In genomic region chr7:101347767-101348270, GRCm38 (mm10) we compare ENCODE assay signal across 8 mouse cellular contexts. TPM values are rescaled to one million over a fixed set of nuclear protein-coding genes. Genes with fewer than 3 reads are reported as not detected.
DNase-seq lines count a peak whose midpoint lies in the region; ATAC-seq and TF ChIP-seq lines count a peak whose summit lies in the region.

Gene Arap1, plus strand, starts transcription at chr7:101348067.

- peak; percentile 83; the same call in 1 of the 2 replicates for TF ChIP-seq POLR2A in bone marrow, adult 2 months (IDR thresholded peaks at IDR 0.05; ENCODE audit: borderline replicate concordance, control insufficient read depth, low read depth, low read length)

- peak within 1 kb of the TSS; percentile 88 for H3K4me3 ChIP-seq in bone marrow, adult 2 months (replicated peaks; ENCODE audit: control insufficient read depth, low read depth, low read length)
- peak within 1 kb of the TSS; percentile 52 for H3K4me3 ChIP-seq in forebrain, postnatal 0 days (ENCODE audit: low read depth, low read length)
- H3K4me3 ChIP-seq in hindbrain, embryonic 11.5 days (ENCODE audit: low read depth, low read length): peak within 1 kb of the TSS; percentile 47

- TF ChIP-seq CTCF in bone marrow, adult 2 months (IDR thresholded peaks at IDR 0.05; ENCODE audit: control insufficient read depth, insufficient read depth, low read length): no peak
- TF ChIP-seq CTCF in forebrain, postnatal 0 days (IDR thresholded peaks at IDR 0.05; ENCODE audit: low read depth): no peak

- ATAC-seq in forebrain, postnatal 0 days: peak; percentile 60
- ATAC-seq in hindbrain, embryonic 11.5 days (ENCODE audit: low FRiP score): peak; percentile 71

- H3K4me1 ChIP-seq in bone marrow, adult 2 months (ENCODE audit: control insufficient read depth, insufficient read depth, low read length): peaks cover 1% of the 10 kb centered on the region; the same call in 1 of the 2 replicates
- no peaks in the 10 kb centered on the region; the same call in 1 of the 2 replicates for H3K4me1 ChIP-seq in forebrain, postnatal 0 days (ENCODE audit: insufficient read depth)
- 0 out of 2 replicates have a peak, but pooled peaks cover 3% of the 10 kb centered on the region for H3K4me1 ChIP-seq in hindbrain, embryonic 11.5 days (replicated peaks; ENCODE audit: control insufficient read depth, insufficient read depth, low read length)

- under 1% methylated on average over 35 of the region's 35 CpGs for WGBS in bone marrow, adult 2 months
- under 1% methylated on average over 34 of the region's 35 CpGs for whole genome bisulfite sequencing in forebrain, postnatal 0 days
- WGBS in hindbrain, embryonic 11.5 days: under 1% methylated on average over 34 of the region's 35 CpGs

- H3K9ac ChIP-seq in forebrain, postnatal 0 days: peak within 1 kb of the TSS; percentile 43
- H3K9ac ChIP-seq in hindbrain, embryonic 11.5 days (ENCODE audit: low read depth, low read length): peak within 1 kb of the TSS; percentile 46

- no peaks in the 10 kb centered on the region for H3K9me3 ChIP-seq in forebrain, postnatal 0 days (ENCODE audit: low read length)
- H3K9me3 ChIP-seq in hindbrain, embryonic 11.5 days (ENCODE audit: control insufficient read depth, low read length): no peaks in the 10 kb centered on the region

- peak within 1 kb of the TSS; percentile 97 for H3K4me2 ChIP-seq in forebrain, postnatal 0 days (ENCODE audit: low read depth)
- H3K4me2 ChIP-seq in hindbrain, embryonic 11.5 days (replicated peaks; ENCODE audit: low read depth, low read length): peak within 1 kb of the TSS; percentile 93

- peak within 1 kb of the TSS; percentile 48 for H3K27ac ChIP-seq in bone marrow, adult 2 months (ENCODE audit: control insufficient read depth, insufficient read depth, low read depth, low read length, poor library complexity)
- H3K27ac ChIP-seq in forebrain, postnatal 0 days (ENCODE audit: low read depth, low read length): no peak within 1 kb of the TSS
- H3K27ac ChIP-seq in hindbrain, embryonic 11.5 days (ENCODE audit: low read depth, low read length): no peak within 1 kb of the TSS

- peak; percentile 64 to 70 for DNase-seq in cerebellum, postnatal 10 days
- DNase-seq in cerebellum, adult 11-12 months: no peak
- DNase-seq in forebrain, postnatal 0 days: peak; percentile 62
- peak; percentile 77 for DNase-seq in hindbrain, embryonic 11.5 days (ENCODE audit: low spot score)
- no peak for DNase-seq in layer of hippocampus, postnatal 25 days (ENCODE audit: extremely low spot score in 1 of 2, low spot score in 1 of 2)
- DNase-seq in lung, postnatal 36 days: peak; percentile 81
- peak; percentile 30 for DNase-seq in retina, postnatal 7 days (ENCODE audit: low read depth, low spot score)

- H3K27me3 ChIP-seq in forebrain, postnatal 0 days (ENCODE audit: insufficient read depth, low read length): no peaks in the 10 kb centered on the region
- peaks cover 8% of the 10 kb centered on the region; the same call in 1 of the 2 replicates for H3K27me3 ChIP-seq in hindbrain, embryonic 11.5 days (ENCODE audit: control insufficient read depth, insufficient read depth, low read length)

- no peaks in the 10 kb centered on the region for H3K36me3 ChIP-seq in forebrain, postnatal 0 days (ENCODE audit: insufficient read depth)
- H3K36me3 ChIP-seq in hindbrain, embryonic 11.5 days (ENCODE audit: control insufficient read depth, insufficient read depth, low read length): no peaks in the 10 kb centered on the region

RNA-seq across cellular contexts. Expression of gene Arap1, which starts in this region (rescaled TPM):
- polyA plus RNA-seq in bone marrow, adult 2 months (2011; ENCODE audit: insufficient read depth, insufficient read length, low replicate concordance, missing spikeins): 86.0 and 162 TPM in 2 replicates
- total RNA-seq in forebrain, postnatal 0 days (2014; rRNA removed): 14.3 and 15.8 TPM in 2 replicates
- polyA plus RNA-seq in forebrain, postnatal 0 days (2015; fragmentation: Nextera tagmentation; extraction: Ambion mirVana): 8.0 and 10.5 TPM in 2 replicates
- 13.9 and 14.2 TPM in 2 replicates for polyA plus RNA-seq in hindbrain, embryonic 11.5 days (2014; fragmentation: Nextera tagmentation; extraction: Ambion mirVana)
- total RNA-seq in layer of hippocampus, postnatal 25 days (2021): 10 to 100 TPM; 13.9 to 24.2 TPM

Comparison
In these comparisons a context has a peak if more than half of its experiments do, and no peak if none do; other contexts are left out.
1. DNase-seq: peak in cerebellum, postnatal 10 days (2 of 2), forebrain, postnatal 0 days (single experiment), hindbrain, embryonic 11.5 days (single experiment), lung, postnatal 36 days (single experiment) and retina, postnatal 7 days (single experiment); none in cerebellum, adult 11-12 months (single experiment) and layer of hippocampus, postnatal 25 days (0 of 2).
2. Peak in every context shown above with its lines, with median percentiles within 50 percentile points of each other: H3K4me3 ChIP-seq.